Mouse (Mus musculus) hindbrain, embryonic 12.5 days (tissue): ENCODE measurements around the gene Celf6. TPM values are rescaled to one million over a fixed set of nuclear protein-coding genes. Genes with fewer than 3 reads are reported as not detected.

Experiments
- ATAC-seq: fragments of 200-750 bp; cut with Nextera tagmentation; 2 replicates; pipeline ENCODE4 v1.8.0; 2017; ENCODE audit warnings: moderate TSS enrichment; ENCODE audit not compliant: low FRiP score
- H3K27ac ChIP-seq: fragments of 300-500 bp; sonication (generic); 2 replicates; pipeline ENCODE4 v1.5.1; 2016; ENCODE audit warnings: mild to moderate bottlenecking
- H3K27me3 ChIP-seq: fragments of 300-500 bp; sonication (generic); 2 replicates; pipeline ENCODE4 v1.6.1; 2016; ENCODE audit warnings: mild to moderate bottlenecking
- H3K36me3 ChIP-seq: fragments of 300-500 bp; sonication (generic); 2 replicates; pipeline ENCODE4 v1.6.1; 2016; ENCODE audit warnings: mild to moderate bottlenecking
- H3K4me1 ChIP-seq: fragments of 300-500 bp; sonication (generic); 2 replicates; pipeline ENCODE4 v1.6.1; 2016
- H3K4me2 ChIP-seq: fragments of 300-500 bp; sonication (generic); replicated peaks from 2 replicates; pipeline ENCODE4 v1.6.1; 2016; ENCODE audit warnings: mild to moderate bottlenecking
- H3K4me3 ChIP-seq: fragments of 300-500 bp; sonication (generic); 2 replicates; pipeline ENCODE4 v1.5.1; 2016; ENCODE audit warnings: mild to moderate bottlenecking
- H3K9ac ChIP-seq: fragments of 300-500 bp; sonication (generic); 2 replicates; pipeline ENCODE4 v1.6.1; 2016; ENCODE audit warnings: mild to moderate bottlenecking, moderate library complexity
- H3K9me3 ChIP-seq: fragments of 300-500 bp; sonication (generic); replicated peaks from 2 replicates; pipeline ENCODE4 v1.6.1; 2016; ENCODE audit warnings: mild to moderate bottlenecking
- WGBS: fragments of 180-500 bp; shearing (Covaris S2); methylation state at CpG from one replicate; pipeline ENCODE4 v1.1.7; 2016; 5-methylcytosine and 5-hydroxymethylcytosine counted together
- polyA plus RNA-seq: library from polyadenylated mRNA; unstranded; fragments of >200 nt; fragmentation: Nextera tagmentation; extraction: Ambion mirVana; gene quantifications from 2 replicates; pipeline ENCODE4 v1.2.1, GENCODE M21; 2016

Celf6 gene
- polyA plus RNA-seq, 1 experiment from 2014 or later, result 21.5 TPM

DNA sequence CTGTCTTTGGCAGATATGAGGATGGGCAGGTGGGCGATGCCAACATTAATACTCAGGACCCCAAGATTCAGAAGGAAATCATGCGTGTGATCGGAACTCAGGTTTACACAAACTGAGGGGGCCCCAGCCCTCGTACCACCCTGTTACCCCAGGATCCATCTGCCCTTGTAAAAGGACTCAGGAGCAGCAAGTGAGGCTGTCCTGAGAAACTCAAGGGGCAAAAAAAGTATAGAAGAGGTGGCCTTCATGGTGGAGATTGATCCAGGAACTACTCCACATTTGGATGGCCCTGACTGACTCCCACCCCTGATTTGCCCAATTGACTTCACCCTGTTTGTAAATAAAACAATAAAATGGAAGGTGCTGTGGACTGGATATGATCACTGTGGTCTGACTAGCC, 72.2 kb downstream of the Celf6 start:
- no peaks in the 10 kb centered on the region for H3K4me1 ChIP-seq
- ATAC-seq, result no peak
- peaks cover 49% of the 10 kb centered on the region for H3K36me3 ChIP-seq
- no peak overlapping the region for H3K9ac ChIP-seq
- no peaks in the 10 kb centered on the region for H3K9me3 ChIP-seq
- no peak overlapping the region for H3K4me3 ChIP-seq
- no peak overlapping the region for H3K4me2 ChIP-seq
- WGBS, result 97% methylated on average over 4 of the region's 4 CpGs
- no peak overlapping the region for H3K27ac ChIP-seq
- H3K27me3 ChIP-seq, result no peaks in the 10 kb centered on the region

DNA sequence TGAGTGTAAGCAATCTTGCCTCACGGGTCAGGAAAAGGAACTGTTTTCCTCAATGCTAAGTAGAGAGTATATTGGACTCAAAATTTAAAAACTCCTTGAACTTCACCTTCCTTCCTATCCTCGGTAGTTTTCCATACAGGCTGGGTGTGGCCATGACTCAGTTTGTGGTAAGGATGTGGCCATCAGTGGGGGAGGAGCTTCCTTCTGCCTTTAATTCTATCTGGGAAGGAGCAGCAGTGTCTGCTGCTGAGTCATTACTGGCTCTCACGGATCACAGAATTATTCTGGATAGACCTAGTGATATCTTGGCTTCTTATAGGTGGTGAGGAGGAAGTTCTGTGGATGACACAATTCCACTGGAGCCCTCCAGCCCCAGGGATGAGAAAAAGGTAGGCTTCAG, 75.7 kb downstream of the Celf6 start:
- H3K9me3 ChIP-seq, result no peaks in the 10 kb centered on the region
- ATAC-seq, result no peak
- H3K4me1 ChIP-seq, result peaks cover 6% of the 10 kb centered on the region
- no peak overlapping the region for H3K27ac ChIP-seq
- H3K4me2 ChIP-seq, result no peak overlapping the region
- no peak overlapping the region for H3K9ac ChIP-seq
- H3K4me3 ChIP-seq, result no peak overlapping the region
- H3K27me3 ChIP-seq, result no peaks in the 10 kb centered on the region
- WGBS, result 35% methylated on average over 3 of the region's 3 CpGs
- H3K36me3 ChIP-seq, result peaks cover 37% of the 10 kb centered on the region

DNA sequence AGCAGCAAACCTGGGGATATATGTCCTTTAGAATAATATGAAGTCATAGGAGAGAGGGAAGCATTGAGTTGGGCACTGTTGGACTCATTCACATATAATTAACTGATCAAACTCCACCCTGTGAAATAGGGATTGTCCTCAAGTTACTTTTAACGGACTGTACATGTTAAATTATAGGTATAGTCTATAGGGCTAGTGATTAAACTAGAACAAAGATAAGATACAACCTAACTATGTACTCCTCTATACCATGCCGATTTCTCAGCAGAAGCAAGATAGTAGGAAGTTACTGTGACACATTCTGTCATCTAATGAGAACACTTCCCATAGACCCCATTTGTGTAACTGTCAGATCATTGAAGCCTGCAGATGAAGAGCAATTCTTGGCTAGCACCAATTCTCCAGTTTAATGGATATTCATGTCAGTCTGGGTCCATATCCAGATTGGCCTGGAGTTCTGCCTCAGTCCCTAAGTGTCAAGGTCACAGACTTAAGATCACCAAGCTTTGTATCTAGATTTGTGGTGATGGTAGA, 76.8 kb downstream of the Celf6 start:
- Histone ChIP-seq H3K27me3 (no peaks in the 10 kb centered on the region), H3K4me3 (no peak overlapping the region), H3K4me2 (no peak overlapping the region), H3K4me1 (peaks cover 18% of the 10 kb centered on the region), H3K27ac (no peak overlapping the region), H3K9ac (no peak overlapping the region), H3K9me3 (no peaks in the 10 kb centered on the region), H3K36me3 (peaks cover 25% of the 10 kb centered on the region)
- WGBS, result 87% methylated on average over 2 of the region's 2 CpGs
- no peak for ATAC-seq

DNA sequence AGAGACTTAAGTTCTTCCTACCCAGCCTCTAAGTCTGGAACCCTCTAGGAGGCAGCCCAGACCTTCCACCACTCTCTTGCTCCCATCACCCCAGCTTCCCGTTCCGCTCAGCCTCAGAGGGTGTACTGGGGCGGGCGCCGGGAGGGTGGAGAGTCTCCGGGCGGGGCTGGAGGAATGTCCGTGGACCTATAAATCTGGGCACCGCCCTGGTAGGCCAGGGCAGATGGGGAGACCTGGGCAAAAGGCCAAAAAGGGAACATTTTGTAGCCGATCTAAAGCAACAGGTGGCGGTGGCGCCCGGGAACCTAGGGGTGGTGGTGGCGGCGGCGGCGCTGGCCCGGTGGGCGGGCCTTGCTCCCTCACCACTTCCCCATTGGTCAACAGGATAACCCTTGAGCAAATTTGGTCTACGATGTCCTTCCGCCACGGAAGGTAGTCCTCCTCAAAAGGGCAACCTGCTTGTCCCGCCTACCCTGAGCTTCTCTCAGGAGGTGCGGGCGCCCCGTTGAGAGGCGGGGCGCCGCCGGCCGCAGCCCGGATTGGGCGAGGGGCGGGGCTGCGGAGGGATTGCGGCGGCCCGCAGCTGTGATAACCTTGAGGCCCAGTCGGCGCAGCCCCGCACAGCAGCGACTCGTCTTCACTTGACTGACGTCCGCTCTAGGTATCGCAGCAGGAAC, 78.4 kb downstream of the Celf6 start, which contains the start of gene Pkm:
Gene Pkm (plus strand): TSS at position 411 of the 677 bp plus-strand sequence.
- Histone ChIP-seq H3K4me2 (peak within 1 kb of the TSS; percentile 89), H3K4me3 (peak within 1 kb of the TSS; percentile 82), H3K36me3 (peaks cover 22% of the 10 kb centered on the region), H3K27ac (peak within 1 kb of the TSS; percentile 99), H3K9me3 (no peaks in the 10 kb centered on the region), H3K9ac (peak within 1 kb of the TSS; percentile 94), H3K4me1 (peaks cover 34% of the 10 kb centered on the region), H3K27me3 (no peaks in the 10 kb centered on the region)
- ATAC-seq, result peak; percentile 93
- under 1% methylated on average over 45 of the region's 46 CpGs for WGBS

Other genes with a start within 250 kb of the Celf6 start
- gene Bbs4, start 224.4 kb upstream of the Celf6 start, polyA plus RNA-seq, result 25.4 and 29.5 TPM in 2 replicates
- gene Arih1, start 91.3 kb upstream of the Celf6 start, polyA plus RNA-seq, result 24.1 and 25.6 TPM in 2 replicates
- 54.6 and 60.6 TPM in 2 replicates for gene Hexa, start 38.4 kb upstream of the Celf6 start, polyA plus RNA-seq
- gene Tmem202, start 38.1 kb upstream of the Celf6 start, polyA plus RNA-seq, result not detected in 2 replicates
- 127 TPM in 2 replicates for gene Parp6, start 39.4 kb downstream of the Celf6 start, polyA plus RNA-seq
- 1,402 and 1,486 TPM in 2 replicates for gene Pkm, start 78.5 kb downstream of the Celf6 start, polyA plus RNA-seq
- 0.46 and 0.83 TPM in 2 replicates for gene Gramd2, start 102.2 kb downstream of the Celf6 start, polyA plus RNA-seq
- gene Senp8, start 172.8 kb downstream of the Celf6 start, polyA plus RNA-seq, result 14.8 and 16.1 TPM in 2 replicates
- 23.5 and 26.2 TPM in 2 replicates for gene Myo9a, start 173.0 kb downstream of the Celf6 start, polyA plus RNA-seq